Mouse (Mus musculus) hindbrain, embryonic 13.5 days (tissue): ENCODE measurements around the gene Chd3. TPM values are rescaled to one million over a fixed set of nuclear protein-coding genes. Genes with fewer than 3 reads are reported as not detected.

Experiments
- ATAC-seq: fragments of 200-750 bp; cut with Nextera tagmentation; 2 replicates; pipeline ENCODE4 v1.8.0; 2017; ENCODE audit warnings: moderate TSS enrichment; ENCODE audit not compliant: low FRiP score
- H3K27ac ChIP-seq: fragments of 300-500 bp; sonication (generic); 2 replicates; pipeline ENCODE4 v1.5.1; 2015; ENCODE audit warnings: inconsistent platforms, mild to moderate bottlenecking, moderate library complexity
- H3K27me3 ChIP-seq: fragments of 300-500 bp; sonication (generic); 2 replicates; pipeline ENCODE4 v1.6.1; 2015; ENCODE audit warnings: mild to moderate bottlenecking, inconsistent platforms
- H3K36me3 ChIP-seq: fragments of 300-500 bp; sonication (generic); 2 replicates; pipeline ENCODE4 v1.6.1; 2015; ENCODE audit warnings: mild to moderate bottlenecking, inconsistent platforms
- H3K4me1 ChIP-seq: fragments of 300-500 bp; sonication (generic); replicated peaks from 2 replicates; pipeline ENCODE4 v1.6.1; 2015; ENCODE audit warnings: inconsistent platforms
- H3K4me2 ChIP-seq: fragments of 300-500 bp; sonication (generic); 2 replicates; pipeline ENCODE4 v1.6.1; 2015; ENCODE audit warnings: inconsistent platforms, mild to moderate bottlenecking, moderate library complexity
- H3K4me3 ChIP-seq: fragments of 300-500 bp; sonication (generic); 2 replicates; pipeline ENCODE4 v1.5.1; 2015; ENCODE audit warnings: mild to moderate bottlenecking, inconsistent platforms
- H3K9ac ChIP-seq: fragments of 300-500 bp; sonication (generic); 2 replicates; pipeline ENCODE4 v1.6.1; 2015; ENCODE audit warnings: mild to moderate bottlenecking, inconsistent platforms
- H3K9me3 ChIP-seq: fragments of 300-500 bp; sonication (generic); 2 replicates; pipeline ENCODE4 v1.6.1; 2016; ENCODE audit warnings: inconsistent platforms
- WGBS: fragments of 180-500 bp; shearing (Covaris S2); methylation state at CpG from one replicate; pipeline ENCODE4 v1.1.7; 2015; 5-methylcytosine and 5-hydroxymethylcytosine counted together
- polyA plus RNA-seq: library from polyadenylated mRNA; unstranded; fragments of >200 nt; fragmentation: Nextera tagmentation; extraction: Ambion mirVana; gene quantifications from 2 replicates; pipeline ENCODE4 v1.2.1, GENCODE M21; 2015

Chd3 gene
- 92.4 and 93.5 TPM in 2 replicates for polyA plus RNA-seq

DNA sequence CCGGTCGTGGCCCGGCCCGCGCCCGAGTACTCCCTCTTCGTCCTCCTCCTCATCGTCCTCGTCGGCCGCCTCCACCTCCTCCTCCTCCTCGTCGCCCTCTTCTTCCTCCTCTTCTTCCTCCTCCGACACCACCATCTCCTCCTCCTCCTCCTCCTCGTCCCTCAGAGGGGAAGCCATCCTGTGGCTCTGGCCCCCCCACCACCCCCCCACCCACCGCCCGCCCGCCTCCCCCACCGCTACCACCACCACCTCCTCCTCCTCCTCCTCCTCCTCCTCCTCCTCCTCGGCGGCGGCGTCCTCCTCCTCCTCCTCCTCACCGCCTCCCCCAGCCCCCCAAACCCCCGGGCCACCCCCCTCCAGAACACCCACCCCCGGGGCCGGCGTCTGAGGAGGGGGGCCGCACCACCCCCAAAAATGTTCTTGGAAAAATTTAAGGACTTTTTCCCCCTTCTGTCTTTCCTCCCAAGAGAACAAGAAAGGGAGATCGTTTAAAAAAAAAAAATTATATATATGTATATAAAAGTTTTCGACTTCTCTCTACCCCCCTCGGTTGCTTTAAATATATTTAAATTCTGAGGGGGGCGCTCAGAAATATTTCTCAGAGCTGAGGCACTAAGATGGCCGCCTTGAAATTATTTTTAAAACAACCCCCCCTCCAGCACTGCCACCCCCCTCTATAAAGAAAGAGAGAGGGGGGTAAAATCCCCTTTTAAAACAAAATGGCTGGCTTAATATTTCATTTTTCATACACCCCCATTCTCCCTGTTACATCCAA is at the start of gene Chd3:
Gene Chd3, minus strand, starts transcription at position 192 of the 775 bp plus-strand sequence.
- peak within 1 kb of the TSS; percentile 100 for H3K9ac ChIP-seq
- WGBS: under 1% methylated on average over 29 of the region's 34 CpGs
- peak within 1 kb of the TSS; percentile 94 for H3K4me2 ChIP-seq
- ATAC-seq: no peak
- no peaks in the 10 kb centered on the region for H3K9me3 ChIP-seq
- no peaks in the 10 kb centered on the region for H3K27me3 ChIP-seq
- peaks cover 13% of the 10 kb centered on the region; the same call in 1 of the 2 replicates for H3K36me3 ChIP-seq
- H3K4me3 ChIP-seq: peak within 1 kb of the TSS; percentile 96
- peak within 1 kb of the TSS; percentile 100 for H3K27ac ChIP-seq
- peaks cover 64% of the 10 kb centered on the region for H3K4me1 ChIP-seq

DNA sequence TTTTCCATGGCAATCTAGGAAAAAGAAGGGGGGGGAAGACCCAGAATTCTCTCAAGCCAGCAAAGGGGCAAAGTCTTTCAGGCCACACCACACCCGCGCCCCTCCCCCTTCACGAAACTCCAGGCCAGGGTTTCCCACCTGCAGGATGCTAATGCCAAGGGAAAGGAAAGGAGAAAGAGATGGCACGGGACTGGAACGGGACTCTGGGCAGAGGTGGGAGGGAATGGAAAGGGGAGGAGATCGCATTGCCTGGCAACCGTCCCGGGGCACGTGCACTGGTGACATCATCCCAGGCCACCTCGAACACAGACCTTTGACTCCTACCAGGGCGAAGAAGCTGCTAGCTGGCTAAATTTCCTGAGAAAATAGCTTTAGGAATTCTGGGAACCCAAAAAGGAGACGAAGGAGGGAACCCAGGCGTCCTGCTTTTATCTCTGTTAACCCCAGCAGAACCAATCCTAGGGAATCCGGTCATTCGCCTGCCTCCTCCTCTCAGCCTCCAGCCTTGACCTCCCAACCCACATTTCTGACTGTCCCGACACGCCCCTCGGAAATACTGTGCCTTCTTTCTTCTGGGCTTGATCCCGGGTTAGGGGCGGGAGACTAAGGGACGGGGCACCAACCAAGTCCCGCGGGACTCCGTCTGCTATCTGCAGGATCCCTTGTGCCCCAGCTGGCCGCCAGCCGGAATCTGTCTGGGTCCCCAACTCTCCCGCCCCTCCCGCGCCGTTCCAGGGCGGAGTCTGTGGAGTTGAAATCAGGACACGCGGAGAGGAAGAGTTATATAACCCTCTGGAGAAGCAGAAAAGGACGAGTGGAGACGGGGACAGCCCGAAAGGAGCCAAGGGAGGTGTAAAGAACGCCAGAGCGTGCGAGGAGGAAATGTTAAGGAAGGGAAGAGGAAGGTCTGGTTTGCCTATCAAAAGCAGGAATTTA is 48.5 kb upstream of the Chd3 start:
- peak; percentile 22; the same call in 1 of the 2 replicates for ATAC-seq
- Histone ChIP-seq H3K4me3 (peak overlapping the region; percentile 83), H3K27ac (peak overlapping the region; percentile 100), H3K4me2 (peak overlapping the region; percentile 97), H3K4me1 (peaks cover 73% of the 10 kb centered on the region), H3K9ac (peak overlapping the region; percentile 76), H3K36me3 (peaks cover 5% of the 10 kb centered on the region), H3K27me3 (peaks cover 30% of the 10 kb centered on the region), H3K9me3 (no peaks in the 10 kb centered on the region)
- under 1% methylated on average over 39 of the region's 39 CpGs for WGBS

DNA sequence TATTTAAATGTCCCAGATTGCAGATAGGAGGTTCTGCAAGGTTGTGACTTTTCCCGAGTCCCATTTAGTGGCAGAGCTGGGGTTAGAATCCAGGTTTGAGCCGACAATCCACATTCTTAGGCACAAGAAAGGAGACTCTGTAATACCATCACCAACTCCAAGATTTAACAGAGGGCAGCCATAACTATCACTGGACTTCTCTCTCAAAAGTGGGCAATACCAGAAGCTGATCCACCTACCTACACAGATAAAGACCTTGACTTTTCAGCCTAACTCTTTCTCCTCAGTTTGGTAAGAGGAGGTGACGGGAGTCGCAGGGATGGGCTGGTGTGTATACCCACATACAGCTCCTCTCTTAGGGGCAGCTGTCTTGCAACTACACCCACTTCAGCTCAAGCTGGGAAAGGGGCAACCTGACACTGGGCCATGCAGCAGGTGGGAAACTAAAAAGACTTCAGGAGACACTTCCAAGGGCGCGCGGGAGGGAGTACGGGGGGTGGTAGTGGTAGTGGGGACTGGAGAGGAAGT is 47.8 kb upstream of the Chd3 start:
- no peaks in the 10 kb centered on the region for H3K9me3 ChIP-seq
- H3K36me3 ChIP-seq: peaks cover 10% of the 10 kb centered on the region
- peak overlapping the region; percentile 83 for H3K4me3 ChIP-seq
- H3K9ac ChIP-seq: peak overlapping the region; percentile 67
- peaks cover 23% of the 10 kb centered on the region for H3K27me3 ChIP-seq
- 2% methylated on average over 8 of the region's 8 CpGs for WGBS
- peak overlapping the region; percentile 97 for H3K4me2 ChIP-seq
- ATAC-seq: no peak
- peaks cover 81% of the 10 kb centered on the region for H3K4me1 ChIP-seq
- H3K27ac ChIP-seq: peak overlapping the region; percentile 100

DNA sequence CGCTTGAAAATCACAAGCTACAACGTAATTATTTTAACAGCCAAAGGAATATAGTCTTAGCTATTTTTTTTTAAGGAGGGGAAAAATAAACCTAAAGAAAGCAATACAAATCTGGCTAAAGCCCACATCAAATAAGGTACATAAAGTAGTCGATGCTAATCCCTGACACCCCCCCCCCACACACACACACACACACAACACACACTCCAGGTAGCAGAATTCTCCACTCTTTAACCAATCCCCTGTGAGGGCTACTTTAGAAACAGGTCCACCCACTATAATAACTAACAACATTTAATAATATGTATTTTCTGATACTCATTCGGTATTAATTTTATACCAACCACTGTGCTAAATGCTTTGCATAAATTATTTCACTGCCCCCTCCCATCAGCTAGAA is 47.3 kb upstream of the Chd3 start:
- Histone ChIP-seq H3K4me2 (peak overlapping the region; percentile 97), H3K27me3 (peaks cover 18% of the 10 kb centered on the region), H3K4me3 (peak overlapping the region; percentile 83), H3K9me3 (no peaks in the 10 kb centered on the region), H3K36me3 (peaks cover 13% of the 10 kb centered on the region), H3K4me1 (peaks cover 83% of the 10 kb centered on the region), H3K9ac (peak overlapping the region; percentile 67), H3K27ac (peak overlapping the region; percentile 100)
- 0% methylated on average over 4 of the region's 4 CpGs for WGBS
- no peak for ATAC-seq

DNA sequence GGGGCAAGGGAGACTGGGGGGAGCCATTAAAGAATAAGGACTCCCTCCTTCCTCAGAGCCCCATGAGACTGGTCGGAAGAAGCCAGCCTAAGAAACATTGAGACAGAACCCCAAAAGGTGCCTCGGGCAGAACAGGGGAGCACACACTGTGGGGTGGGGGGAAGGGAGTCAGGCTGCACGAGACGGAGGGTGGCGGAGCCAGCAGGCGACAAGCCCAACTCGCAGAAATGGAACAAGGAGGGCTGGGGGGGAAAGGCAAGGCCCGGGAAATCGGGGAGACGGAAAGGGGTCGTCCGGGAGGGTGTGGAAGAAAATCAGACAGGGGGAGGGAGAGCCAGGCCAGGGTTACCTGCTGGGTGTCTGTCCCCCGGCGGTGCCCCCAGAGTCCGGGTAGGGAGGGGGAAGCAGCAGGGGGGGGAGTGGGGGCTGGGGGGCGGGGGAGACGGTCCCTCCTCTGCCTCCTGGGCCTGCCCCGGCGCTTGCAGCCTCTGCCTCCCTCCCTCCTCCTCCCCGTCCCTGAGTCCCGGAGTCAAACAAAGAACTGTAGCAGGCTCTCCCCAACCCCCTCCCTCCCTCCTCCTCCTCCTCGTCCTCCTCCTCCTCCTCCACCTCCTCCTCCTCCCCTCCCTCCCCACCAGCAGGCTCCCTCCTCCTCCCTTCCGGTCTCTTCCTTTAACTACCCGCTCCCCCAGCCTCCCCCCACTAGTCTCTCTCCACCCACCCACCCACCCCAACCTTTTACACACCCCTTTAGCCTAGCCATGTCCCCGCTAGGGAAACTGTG is 46.7 kb upstream of the Chd3 start:
- no peak for ATAC-seq
- 0% methylated on average over 16 of the region's 25 CpGs for WGBS
- H3K27me3 ChIP-seq: peaks cover 12% of the 10 kb centered on the region
- H3K9me3 ChIP-seq: no peaks in the 10 kb centered on the region
- peaks cover 13% of the 10 kb centered on the region for H3K36me3 ChIP-seq
- H3K27ac ChIP-seq: peak overlapping the region; percentile 100
- peak overlapping the region; percentile 99 for H3K4me2 ChIP-seq
- peak overlapping the region; percentile 99 for H3K9ac ChIP-seq
- H3K4me3 ChIP-seq: peak overlapping the region; percentile 83
- H3K4me1 ChIP-seq: peaks cover 78% of the 10 kb centered on the region

DNA sequence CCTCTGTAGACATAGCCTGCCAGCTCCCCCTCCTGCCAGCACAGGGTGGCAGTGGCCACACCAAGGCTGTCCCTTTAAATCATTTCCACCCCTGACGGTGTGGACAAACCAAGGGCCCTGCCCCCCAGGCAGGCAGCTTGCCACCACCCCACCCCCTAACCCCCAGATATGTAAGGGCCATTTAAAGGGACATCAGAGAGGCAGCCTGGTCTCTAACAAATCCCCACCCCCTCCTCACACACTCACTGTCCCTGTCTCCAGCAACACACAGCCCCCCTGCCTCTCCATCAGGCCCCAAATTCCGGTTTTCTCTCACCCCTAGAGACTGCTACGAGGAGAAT is 46.1 kb upstream of the Chd3 start:
- Histone ChIP-seq H3K4me3 (peak overlapping the region; percentile 83), H3K9me3 (no peaks in the 10 kb centered on the region), H3K36me3 (peaks cover 13% of the 10 kb centered on the region), H3K9ac (peak overlapping the region; percentile 99), H3K27me3 (peaks cover 6% of the 10 kb centered on the region; the same call in 1 of the 2 replicates), H3K27ac (peak overlapping the region; percentile 100), H3K4me2 (peak overlapping the region; percentile 99), H3K4me1 (peaks cover 76% of the 10 kb centered on the region)
- ATAC-seq: peak; percentile 14; the same call in 1 of the 2 replicates
- WGBS: 0% methylated on average over 3 of the region's 3 CpGs

DNA sequence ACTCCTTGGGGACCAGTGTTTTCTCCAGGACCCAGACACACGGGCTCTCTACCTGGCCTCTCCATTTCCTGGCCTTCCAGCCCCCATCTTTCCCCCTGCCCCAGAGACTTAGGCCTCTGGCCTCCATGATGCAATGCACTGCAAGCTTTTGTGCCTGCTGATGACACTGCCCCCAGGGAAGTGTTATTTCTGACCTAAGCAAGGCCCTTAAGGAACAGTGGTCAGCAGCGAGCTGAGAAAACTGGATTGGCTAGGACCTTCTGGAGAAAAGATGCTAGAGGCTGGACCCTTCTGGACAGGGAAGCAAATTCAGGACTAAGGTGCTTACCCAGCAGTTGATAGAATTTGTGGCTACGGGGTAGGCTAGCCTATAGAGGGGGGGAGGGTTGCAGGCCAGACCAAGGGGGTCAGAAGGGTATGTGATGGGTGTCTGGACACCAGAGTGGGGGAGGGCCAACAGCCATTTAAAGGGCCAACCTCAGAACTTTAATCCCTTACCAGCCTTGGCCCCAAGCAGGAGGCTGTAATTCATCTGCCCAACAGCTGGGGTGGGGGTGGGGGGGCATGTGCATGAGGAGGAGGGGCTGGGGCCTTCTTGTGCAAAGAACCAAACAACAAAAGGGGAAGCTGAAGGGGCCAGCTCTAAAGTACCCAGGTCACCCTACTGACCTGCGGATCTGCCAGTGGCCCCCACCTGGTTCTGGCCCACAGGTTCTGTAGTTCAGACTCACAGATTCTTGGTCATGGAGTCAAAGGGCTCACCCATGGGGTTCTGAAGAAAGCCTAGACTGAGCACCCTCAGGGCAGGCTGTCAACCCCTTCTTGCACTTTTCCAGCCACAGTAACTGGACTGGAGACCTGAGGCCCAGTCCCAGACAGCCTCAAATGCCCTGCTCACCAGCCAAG is 45.5 kb upstream of the Chd3 start:
- Histone ChIP-seq H3K9me3 (no peaks in the 10 kb centered on the region), H3K27ac (peak overlapping the region; percentile 100), H3K36me3 (peaks cover 13% of the 10 kb centered on the region), H3K4me3 (peak overlapping the region; percentile 83), H3K4me1 (peaks cover 73% of the 10 kb centered on the region), H3K9ac (peak overlapping the region; percentile 99), H3K4me2 (peak overlapping the region; percentile 99), H3K27me3 (no peaks in the 10 kb centered on the region)
- 10% methylated on average over 4 of the region's 4 CpGs for WGBS
- ATAC-seq: no peak

DNA sequence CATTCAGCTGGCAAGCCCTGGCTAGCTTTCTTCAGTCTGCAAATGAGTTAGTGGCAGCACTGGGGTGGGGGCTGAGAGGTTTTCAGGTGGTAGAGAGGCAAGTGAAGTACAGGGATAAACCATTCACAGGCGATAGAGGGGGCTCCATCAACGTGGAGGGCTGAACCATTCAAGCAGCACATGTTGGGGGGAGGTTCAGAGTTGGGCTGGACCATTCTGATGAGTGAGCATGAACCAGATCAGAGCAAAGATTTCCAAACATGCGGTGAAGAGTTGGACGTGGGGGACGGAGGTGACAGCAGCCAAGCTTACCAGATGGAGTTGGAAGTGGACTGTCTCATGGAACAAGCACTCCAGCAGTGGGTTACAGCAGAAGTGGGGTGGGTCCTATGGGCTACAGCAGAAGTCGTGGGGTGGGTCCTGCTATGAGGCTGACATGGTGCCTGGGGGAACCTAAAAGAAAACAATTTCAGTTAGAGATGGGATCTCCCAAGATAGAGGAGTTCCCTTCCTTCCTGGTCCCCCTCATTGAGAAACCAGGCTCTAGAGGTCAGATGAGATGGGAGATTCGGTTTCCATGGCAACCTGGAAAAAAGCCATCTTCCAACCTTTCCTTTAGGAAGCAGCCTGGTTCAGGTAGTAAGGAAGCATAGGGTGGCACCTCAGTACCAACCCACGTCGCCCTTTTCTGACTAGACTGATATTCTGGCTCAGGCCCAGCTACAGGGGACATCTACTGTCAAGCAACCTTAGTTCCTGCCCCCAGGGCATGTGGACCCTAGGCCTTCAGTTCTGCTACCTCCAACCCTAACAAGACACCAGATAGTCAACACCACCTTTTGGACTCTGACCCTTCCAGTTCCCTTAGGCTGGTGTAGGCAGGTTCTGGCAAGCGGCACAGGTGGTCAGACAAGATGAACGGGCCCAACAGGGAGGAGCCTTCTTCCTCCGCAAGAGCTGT is 44.3 kb upstream of the Chd3 start, which contains the start of gene Kdm6b:
Gene Kdm6b, minus strand, starts transcription at position 455 of the 961 bp plus-strand sequence.
- H3K9ac ChIP-seq: peak within 1 kb of the TSS; percentile 99
- H3K4me1 ChIP-seq: peaks cover 74% of the 10 kb centered on the region
- ATAC-seq: no peak
- peak within 1 kb of the TSS; percentile 83 for H3K4me3 ChIP-seq
- 36% methylated on average over 12 of the region's 12 CpGs for WGBS
- peak within 1 kb of the TSS; percentile 99 for H3K4me2 ChIP-seq
- H3K27me3 ChIP-seq: no peaks in the 10 kb centered on the region
- peaks cover 13% of the 10 kb centered on the region for H3K36me3 ChIP-seq
- H3K27ac ChIP-seq: peak within 1 kb of the TSS; percentile 100
- H3K9me3 ChIP-seq: no peaks in the 10 kb centered on the region

DNA sequence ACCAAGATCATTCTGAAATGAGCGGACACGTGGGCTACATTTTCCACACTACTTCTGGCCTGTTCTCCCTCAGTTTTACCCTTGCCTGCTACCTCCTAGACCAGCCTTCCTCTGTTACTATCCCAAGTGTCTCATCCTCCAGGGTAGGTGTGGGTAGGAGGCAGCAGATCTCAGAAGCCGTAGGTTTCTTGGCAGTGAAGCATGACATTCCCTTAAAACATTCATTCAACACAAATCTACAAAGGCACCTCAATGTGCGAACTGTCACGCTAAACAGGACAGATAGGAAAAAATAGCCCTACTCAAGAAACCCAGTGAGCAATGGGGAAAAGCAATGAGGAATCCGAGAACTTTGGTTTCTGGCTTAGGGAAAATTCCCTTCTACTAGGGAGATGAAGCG is 43.3 kb upstream of the Chd3 start:
- Histone ChIP-seq H3K27ac (peak overlapping the region; percentile 100), H3K36me3 (peaks cover 20% of the 10 kb centered on the region), H3K9ac (peak overlapping the region; percentile 99), H3K9me3 (no peaks in the 10 kb centered on the region), H3K4me1 (peaks cover 74% of the 10 kb centered on the region), H3K4me3 (peak overlapping the region; percentile 83), H3K4me2 (peak overlapping the region; percentile 99), H3K27me3 (no peaks in the 10 kb centered on the region)
- WGBS: 54% methylated on average over 7 of the region's 7 CpGs
- no peak for ATAC-seq
